Mouse (Mus musculus): Measurements from ENCODE around the gene Gm11565.

- TF ChIP-seq CTCF (IDR thresholded peaks at IDR 0.05; ENCODE audit: low read depth) (no peak), EP300 (IDR thresholded peaks at IDR 0.05; ENCODE audit: low read depth) (no peak)
These were observed 23.3 kb downstream of the Gm11565 start for GRCm38 (mm10) chr11:99937751-99938264.

Data from heart, postnatal 0 days (tissue).